Mouse (Mus musculus) hindbrain, embryonic 14.5 days (tissue): ENCODE data around the gene Cnpy3. TPM values are rescaled to one million over a fixed set of nuclear protein-coding genes. Genes with fewer than 3 reads are reported as not detected.

Experiments
- ATAC-seq: fragments of 200-750 bp; cut with Nextera tagmentation; 2 replicates; pipeline ENCODE4 v1.8.0; 2017; ENCODE audit warnings: moderate number of reproducible peaks, mild to moderate bottlenecking, moderate TSS enrichment, moderate library complexity; ENCODE audit not compliant: low FRiP score
- DNase-seq: peaks from one replicate; pipeline ENCODE4 v3.0.0-alpha.2; 2015; ENCODE audit warnings: low spot score
- H3K27ac ChIP-seq: fragments of 300-500 bp; sonication (generic); 2 replicates; pipeline ENCODE4 v1.5.1; 2014; ENCODE audit warnings: mild to moderate bottlenecking, moderate library complexity
- H3K27me3 ChIP-seq: fragments of 300-500 bp; sonication (generic); 2 replicates; pipeline ENCODE4 v1.6.1; 2014; ENCODE audit warnings: mild to moderate bottlenecking, low read length, mixed read lengths; ENCODE audit not compliant: control insufficient read depth, insufficient read depth
- H3K36me3 ChIP-seq: fragments of 300-500 bp; sonication (generic); replicated peaks from 2 replicates; pipeline ENCODE4 v1.6.1; 2014; ENCODE audit not compliant: control insufficient read depth, insufficient read depth
- H3K4me1 ChIP-seq: fragments of 300-500 bp; sonication (generic); replicated peaks from 2 replicates; pipeline ENCODE4 v1.6.1; 2014; ENCODE audit warnings: antibody characterized with exemption, low read length, mixed read lengths; ENCODE audit not compliant: control insufficient read depth, insufficient read depth
- H3K4me2 ChIP-seq: fragments of 300-500 bp; sonication (generic); replicated peaks from 2 replicates; pipeline ENCODE4 v1.6.1; 2014; ENCODE audit warnings: mild to moderate bottlenecking, moderate library complexity
- H3K4me3 ChIP-seq: fragments of 300-500 bp; sonication (generic); replicated peaks from 2 replicates; pipeline ENCODE4 v1.5.1; 2014; ENCODE audit warnings: mild to moderate bottlenecking, low read length
- H3K9ac ChIP-seq: fragments of 300-500 bp; sonication (generic); 2 replicates; pipeline ENCODE4 v1.6.1; 2014
- H3K9me3 ChIP-seq: fragments of 300-500 bp; sonication (generic); 2 replicates; pipeline ENCODE4 v1.6.1; 2016; ENCODE audit warnings: low read length; ENCODE audit not compliant: control insufficient read depth
- whole genome bisulfite sequencing: fragments of 180-500 bp; shearing (Covaris S2); extraction: QIAGEN DNeasy Blood & Tissue Kit; methylation state at CpG from one replicate; pipeline ENCODE4 v1.1.7; 2014; 5-methylcytosine and 5-hydroxymethylcytosine counted together
- polyA plus RNA-seq: library from polyadenylated mRNA; unstranded; fragments of >200 nt; fragmentation: Nextera tagmentation; extraction: Ambion mirVana; gene quantifications from 2 replicates; pipeline ENCODE4 v1.2.1, GENCODE M21; 2014

The Cnpy3 gene
- polyA plus RNA-seq, 1 experiment from 2014 or later, result 60.0 TPM

DNA sequence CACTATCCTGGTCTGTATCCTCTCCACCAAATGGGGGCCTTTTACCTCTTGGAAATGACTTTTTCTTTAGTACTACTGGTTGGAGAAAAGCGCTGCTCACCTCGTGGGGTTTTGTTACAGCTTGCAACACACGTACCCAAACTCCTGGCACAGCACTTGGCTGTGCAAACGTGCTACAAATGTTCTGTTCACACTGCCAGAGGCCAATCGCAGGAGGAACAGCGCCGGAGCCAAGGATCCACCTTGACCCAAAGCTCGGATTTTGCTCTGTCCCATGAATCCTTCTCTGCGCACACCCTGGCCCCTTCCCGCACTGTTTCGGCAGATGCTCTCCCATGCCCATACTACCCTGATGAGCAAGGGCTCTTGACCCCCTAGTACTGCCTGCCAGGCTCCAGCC is 23.5 kb downstream of the Cnpy3 start:
- peaks cover 7% of the 10 kb centered on the region; the same call in 1 of the 2 replicates for H3K36me3 ChIP-seq
- no peak overlapping the region for H3K27ac ChIP-seq
- H3K4me1 ChIP-seq, result no peaks in the 10 kb centered on the region
- ATAC-seq (0 out of 2 replicates have a peak, but pooled peaks have one; percentile 4), DNase-seq (no peak)
- 48% methylated on average over 11 of the region's 11 CpGs for WGBS
- H3K27me3 ChIP-seq, result 0 out of 2 replicates have a peak, but pooled peaks cover 5% of the 10 kb centered on the region
- H3K9ac ChIP-seq, result no peak overlapping the region
- no peaks in the 10 kb centered on the region for H3K9me3 ChIP-seq
- H3K4me3 ChIP-seq, result no peak overlapping the region
- no peak overlapping the region for H3K4me2 ChIP-seq

DNA sequence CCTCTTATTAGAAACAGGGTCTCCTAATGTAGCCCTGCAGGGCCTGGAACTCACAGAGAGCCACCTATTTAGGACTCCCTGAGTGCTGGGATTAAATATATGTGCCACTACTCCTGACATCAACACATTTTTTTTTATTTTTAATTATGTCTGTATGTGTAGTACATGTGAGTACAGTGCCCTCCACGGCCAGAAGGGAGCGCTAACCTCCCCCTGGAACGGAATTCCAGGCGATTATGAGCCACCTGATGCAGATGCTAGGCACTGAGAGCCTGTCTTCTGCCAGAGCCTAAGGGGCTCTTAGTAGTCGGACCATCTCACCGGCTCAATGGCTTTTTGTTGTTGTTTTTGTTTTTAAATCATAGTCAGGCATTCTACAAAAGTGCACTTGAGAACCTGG is 24.0 kb downstream of the Cnpy3 start:
- Histone ChIP-seq H3K4me3 (no peak overlapping the region), H3K4me1 (no peaks in the 10 kb centered on the region), H3K27ac (no peak overlapping the region), H3K36me3 (peaks cover 12% of the 10 kb centered on the region), H3K9ac (no peak overlapping the region), H3K4me2 (no peak overlapping the region), H3K27me3 (0 out of 2 replicates have a peak, but pooled peaks cover 5% of the 10 kb centered on the region), H3K9me3 (no peaks in the 10 kb centered on the region)
- DNase-seq (no peak), ATAC-seq (no peak)
- 36% methylated on average over 6 of the region's 6 CpGs for WGBS

DNA sequence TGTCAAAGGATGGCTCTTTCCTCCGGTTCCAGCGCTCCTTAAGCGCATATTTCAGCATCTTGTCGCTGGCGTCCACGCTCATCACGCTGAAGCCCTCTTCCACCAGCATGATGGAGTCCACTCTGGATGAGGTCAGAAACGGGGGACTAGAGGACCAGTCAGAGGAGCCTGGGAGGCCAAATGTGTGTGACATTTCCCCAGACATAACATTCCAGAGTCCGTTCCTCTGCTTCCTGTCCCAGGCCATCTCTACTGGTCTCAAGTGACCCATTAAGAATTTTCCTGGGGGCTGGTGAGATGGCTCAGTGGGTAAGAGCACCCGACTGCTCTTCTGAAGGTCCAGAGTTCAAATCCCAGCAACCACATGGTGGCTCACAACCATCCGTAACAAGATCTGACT is 24.7 kb downstream of the Cnpy3 start:
- Histone ChIP-seq H3K9ac (no peak overlapping the region), H3K27ac (no peak overlapping the region), H3K9me3 (no peaks in the 10 kb centered on the region), H3K27me3 (0 out of 2 replicates have a peak, but pooled peaks cover 5% of the 10 kb centered on the region), H3K4me3 (no peak overlapping the region), H3K36me3 (peaks cover 16% of the 10 kb centered on the region), H3K4me2 (no peak overlapping the region), H3K4me1 (no peaks in the 10 kb centered on the region)
- DNase-seq (no peak), ATAC-seq (no peak)
- 91% methylated on average over 11 of the region's 11 CpGs for WGBS

DNA sequence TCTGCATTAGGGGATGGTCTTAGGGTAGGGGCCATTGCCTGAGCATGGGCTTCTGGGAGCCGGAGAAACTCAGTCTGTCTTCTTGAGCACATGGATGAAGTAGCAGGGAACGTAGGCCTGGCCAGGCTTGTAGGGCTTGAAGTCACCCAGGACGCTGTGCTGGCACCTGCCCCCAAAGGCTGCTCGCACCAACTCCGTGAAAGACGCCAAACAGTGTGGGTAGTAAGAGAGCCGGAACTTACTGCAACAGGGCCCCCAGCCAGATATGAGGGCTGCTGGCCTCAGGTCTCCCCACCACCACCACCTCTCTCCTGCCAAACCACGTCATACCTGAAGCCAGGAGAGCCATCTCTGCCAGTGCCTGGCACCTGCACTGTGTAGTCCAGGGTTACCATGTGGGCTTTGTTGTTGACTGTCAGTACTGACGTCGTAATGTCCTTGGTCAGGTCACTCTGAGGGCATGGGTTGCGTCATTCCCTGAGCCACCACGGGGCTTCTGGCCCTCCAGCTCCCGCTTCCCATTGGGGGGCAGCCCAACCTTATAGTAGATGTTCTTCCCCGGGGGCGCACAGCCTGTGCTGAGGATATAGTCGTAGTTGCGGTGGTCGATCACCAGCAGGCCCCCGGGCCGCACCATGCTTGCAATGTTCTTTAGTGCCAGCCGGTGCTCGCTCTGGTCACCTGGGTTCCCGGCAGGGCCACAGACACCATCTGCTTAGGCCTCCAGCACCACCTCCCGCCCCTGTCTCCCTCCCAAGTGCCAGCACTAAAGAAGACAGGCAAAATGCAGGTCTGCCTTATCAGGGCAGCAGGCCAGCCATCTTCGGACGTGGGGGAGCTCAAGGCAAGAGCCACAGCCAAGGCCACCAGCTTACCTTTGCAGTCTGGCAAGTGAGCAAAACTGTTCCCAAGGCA is 26.0 kb downstream of the Cnpy3 start:
- Histone ChIP-seq H3K9ac (no peak overlapping the region), H3K27ac (no peak overlapping the region), H3K4me1 (no peaks in the 10 kb centered on the region), H3K9me3 (no peaks in the 10 kb centered on the region), H3K4me2 (no peak overlapping the region), H3K27me3 (0 out of 2 replicates have a peak, but pooled peaks cover 5% of the 10 kb centered on the region), H3K36me3 (peaks cover 28% of the 10 kb centered on the region), H3K4me3 (no peak overlapping the region)
- ATAC-seq, result no peak
- no peak for DNase-seq
- WGBS, result 93% methylated on average over 26 of the region's 26 CpGs

DNA sequence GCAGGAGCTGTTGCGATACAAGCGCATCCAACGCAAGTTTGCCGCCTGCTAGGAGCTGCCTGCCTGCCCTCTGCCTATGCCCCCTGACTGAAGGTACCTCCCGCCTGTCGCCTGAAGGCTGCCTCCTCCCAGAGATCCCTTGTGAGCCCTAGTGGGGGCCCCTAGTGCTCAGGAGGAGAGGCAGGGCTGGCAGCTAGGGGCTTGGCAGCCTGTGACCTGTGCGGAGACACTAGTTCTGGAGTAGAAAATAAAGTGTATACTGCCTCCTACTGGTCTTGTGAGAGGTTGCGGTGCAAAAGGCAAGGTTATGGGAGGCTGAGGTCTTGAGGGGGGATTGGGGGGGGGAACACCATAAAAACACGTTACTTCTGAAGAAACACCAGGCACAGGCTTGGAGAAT is 26.7 kb downstream of the Cnpy3 start:
- no peak for DNase-seq
- Histone ChIP-seq H3K27ac (no peak overlapping the region), H3K27me3 (0 out of 2 replicates have a peak, but pooled peaks cover 5% of the 10 kb centered on the region), H3K4me1 (no peaks in the 10 kb centered on the region), H3K9me3 (no peaks in the 10 kb centered on the region), H3K9ac (no peak overlapping the region), H3K4me3 (no peak overlapping the region), H3K36me3 (peaks cover 34% of the 10 kb centered on the region), H3K4me2 (no peak overlapping the region)
- ATAC-seq, result 0 out of 2 replicates have a peak, but pooled peaks have one; percentile 21
- 49% methylated on average over 9 of the region's 9 CpGs for WGBS

DNA sequence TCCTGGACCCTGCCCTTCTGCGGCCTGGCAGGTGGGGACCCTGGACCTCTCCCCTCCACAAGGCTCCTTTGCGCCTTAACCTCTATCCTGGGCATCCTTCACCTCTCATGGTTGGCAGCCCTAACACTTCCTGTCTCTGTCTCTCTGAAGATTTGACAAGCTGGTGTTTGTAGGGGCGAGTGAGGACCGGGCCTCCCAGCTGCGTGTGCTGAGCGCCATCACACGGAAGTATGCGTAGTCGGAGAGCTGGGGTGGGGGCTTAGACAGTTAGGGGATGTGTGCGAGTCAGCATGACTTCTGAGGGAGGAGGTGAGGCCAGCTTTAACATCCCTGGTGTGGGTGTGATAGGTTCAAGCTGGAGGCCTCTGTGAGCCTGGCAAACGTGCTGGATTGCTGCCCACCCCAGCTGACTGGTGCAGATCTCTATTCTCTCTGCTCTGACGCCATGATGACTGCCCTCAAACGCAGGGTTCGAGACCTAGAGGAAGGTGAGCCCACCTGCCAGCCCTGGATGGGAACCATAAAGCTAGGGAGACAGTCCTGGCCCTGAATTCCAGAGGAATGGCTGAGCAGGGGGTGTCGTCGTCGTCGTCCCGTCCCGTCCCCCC is 27.4 kb downstream of the Cnpy3 start:
- ATAC-seq, result no peak

DNA sequence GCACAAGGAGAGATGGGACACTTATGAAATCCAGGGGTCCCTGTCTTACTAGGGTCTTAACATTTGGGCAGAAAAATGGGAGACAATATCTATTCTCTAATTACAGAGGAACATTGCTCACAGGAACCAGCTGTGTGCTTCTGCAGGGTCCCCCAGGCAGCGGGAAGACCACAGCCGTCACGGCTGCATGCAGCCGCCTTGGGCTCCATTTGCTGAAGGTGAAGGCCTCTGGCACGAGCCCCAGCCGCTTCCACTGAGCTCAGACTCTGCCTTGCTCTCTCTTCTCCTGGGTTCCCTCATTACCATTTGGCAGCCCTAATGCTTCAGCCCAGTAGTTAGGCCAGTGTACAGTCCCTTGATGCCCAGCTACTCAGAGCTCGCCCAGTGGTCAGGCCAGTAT is 30.9 kb downstream of the Cnpy3 start:
- Histone ChIP-seq H3K9me3 (no peaks in the 10 kb centered on the region), H3K27me3 (no peaks in the 10 kb centered on the region), H3K4me1 (no peaks in the 10 kb centered on the region), H3K27ac (no peak overlapping the region), H3K4me3 (no peak overlapping the region), H3K9ac (no peak overlapping the region), H3K36me3 (peaks cover 50% of the 10 kb centered on the region), H3K4me2 (no peak overlapping the region)
- no peak for ATAC-seq
- no peak for DNase-seq
- WGBS, result 88% methylated on average over 7 of the region's 7 CpGs

More for the DNA sequence above, 27.4 kb downstream of the Cnpy3 start:
- no peak for DNase-seq
- H3K4me1 ChIP-seq, result no peaks in the 10 kb centered on the region
- 87% methylated on average over 20 of the region's 20 CpGs for WGBS
- no peak overlapping the region for H3K4me3 ChIP-seq
- no peak overlapping the region for H3K4me2 ChIP-seq
- H3K27ac ChIP-seq, result no peak overlapping the region
- 0 out of 2 replicates have a peak, but pooled peaks cover 5% of the 10 kb centered on the region for H3K27me3 ChIP-seq
- peaks cover 37% of the 10 kb centered on the region for H3K36me3 ChIP-seq
- no peaks in the 10 kb centered on the region for H3K9me3 ChIP-seq
- no peak overlapping the region for H3K9ac ChIP-seq

DNA sequence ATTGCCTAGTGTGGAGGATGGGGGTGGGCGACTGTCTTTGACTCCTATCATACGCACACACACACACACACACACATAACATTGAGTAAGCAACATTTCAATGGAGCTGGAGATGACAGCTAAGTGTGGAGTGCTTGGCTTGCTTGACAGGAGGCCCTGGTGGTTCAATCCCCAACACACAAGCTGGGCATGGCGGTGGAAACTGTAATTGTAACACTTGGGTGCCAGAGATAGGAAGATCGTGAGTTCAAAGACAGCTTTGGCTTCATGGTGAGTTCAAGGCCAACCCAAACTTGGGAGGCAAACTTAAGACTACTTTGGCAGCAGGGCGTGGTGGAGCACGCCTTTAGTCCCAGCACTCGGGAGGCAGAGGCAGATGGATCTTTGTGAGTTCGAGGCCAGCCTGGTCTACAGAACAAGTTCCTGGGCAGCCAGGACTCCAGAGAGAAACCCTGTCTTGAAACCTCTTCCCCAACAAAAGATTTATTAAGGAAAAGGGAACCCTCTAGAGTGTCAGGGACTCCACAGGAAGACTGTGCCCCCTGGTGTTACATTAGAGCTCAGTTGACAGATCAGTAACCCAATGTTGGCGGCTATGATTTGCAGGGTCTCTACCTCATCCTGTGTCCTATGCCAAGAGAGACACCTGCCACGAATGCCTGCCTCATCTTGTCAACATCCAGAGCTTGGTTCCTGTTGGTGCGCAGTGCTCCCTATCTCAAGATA is 37.1 kb downstream of the Cnpy3 start:
- DNase-seq (no peak), ATAC-seq (no peak)
- Histone ChIP-seq H3K9ac (no peak overlapping the region), H3K4me2 (no peak overlapping the region), H3K9me3 (no peaks in the 10 kb centered on the region), H3K27ac (no peak overlapping the region), H3K27me3 (no peaks in the 10 kb centered on the region), H3K4me3 (no peak overlapping the region), H3K4me1 (peaks cover 13% of the 10 kb centered on the region), H3K36me3 (peaks cover 36% of the 10 kb centered on the region)
- WGBS, result 95% methylated on average over 11 of the region's 11 CpGs

DNA sequence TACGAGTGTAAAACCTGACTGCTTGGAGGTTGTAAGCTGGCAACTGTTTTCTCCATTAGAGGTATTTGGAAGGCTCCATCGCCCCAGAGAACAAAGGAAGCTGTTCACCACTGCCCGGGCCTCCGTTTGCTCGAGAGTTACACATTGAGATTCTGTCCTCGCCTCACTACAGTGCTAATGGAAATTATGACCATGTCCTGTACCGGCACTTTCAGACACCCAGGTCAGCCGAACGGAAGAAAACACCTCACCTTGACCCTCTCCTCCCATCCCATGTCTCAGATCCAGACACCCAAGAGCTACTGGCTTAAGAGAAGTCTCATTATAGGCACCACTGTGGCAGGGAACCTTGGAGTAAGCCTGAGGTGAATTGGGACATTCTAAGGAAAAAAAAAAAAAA is 38.2 kb downstream of the Cnpy3 start:
- 89% methylated on average over 9 of the region's 9 CpGs for WGBS
- ATAC-seq, result no peak

More for the DNA sequence above, 38.2 kb downstream of the Cnpy3 start:
- Histone ChIP-seq H3K9me3 (no peaks in the 10 kb centered on the region), H3K4me1 (peaks cover 13% of the 10 kb centered on the region), H3K27me3 (no peaks in the 10 kb centered on the region), H3K4me2 (no peak overlapping the region), H3K27ac (no peak overlapping the region), H3K36me3 (peaks cover 36% of the 10 kb centered on the region), H3K4me3 (no peak overlapping the region), H3K9ac (no peak overlapping the region)
- DNase-seq, result no peak
